Mouse (Mus musculus): ENCODE results near the gene Dtl.
A peak's percentile ranks its signal among the peaks of the same experiment; 100 is the strongest.

Dtl gene

GRCm38 (mm10) chr1:191574871-191575457, 380 bp downstream of the Dtl start:
- peak; percentile 56 for DNase-seq

GRCm38 (mm10) chr1:191573906-191574639, 1.3 kb downstream of the Dtl start:
- peak; percentile 17 for DNase-seq

GRCm38 (mm10) chr1:191570415-191570814, 4.9 kb downstream of the Dtl start:
- DNase-seq, result no peak

GRCm38 (mm10) chr1:191569625-191570024, 5.7 kb downstream of the Dtl start:
- DNase-seq, result no peak

GRCm38 (mm10) chr1:191567859-191568258, 7.5 kb downstream of the Dtl start:
- no peak for DNase-seq

- DNase-seq, result peak; percentile 76
Measured at GRCm38 (mm10) chr1:191562823-191563365, 12.4 kb downstream of the Dtl start.

GRCm38 (mm10) chr1:191559779-191560178, 15.6 kb downstream of the Dtl start:
- DNase-seq, result no peak

- no peak for DNase-seq
Measured at GRCm38 (mm10) chr1:191557109-191557508, 18.2 kb downstream of the Dtl start.

GRCm38 (mm10) chr1:191550786-191551185, 24.6 kb downstream of the Dtl start:
- no peak for DNase-seq

GRCm38 (mm10) chr1:191543747-191544146, 31.6 kb downstream of the Dtl start:
- DNase-seq, result no peak

GRCm38 (mm10) chr1:191541619-191542018, 33.7 kb downstream of the Dtl start:
- DNase-seq, result no peak

GRCm38 (mm10) chr1:191541014-191541413, 34.3 kb downstream of the Dtl start:
- DNase-seq, result no peak

GRCm38 (mm10) chr1:191540300-191540699, 35.0 kb downstream of the Dtl start:
- no peak for DNase-seq

GRCm38 (mm10) chr1:191534896-191535295, 40.4 kb downstream of the Dtl start:
- no peak for DNase-seq

GRCm38 (mm10) chr1:191531023-191531422, 44.3 kb downstream of the Dtl start:
- no peak for DNase-seq

- DNase-seq, result no peak
Measured at GRCm38 (mm10) chr1:191529406-191529805, 45.9 kb downstream of the Dtl start.

- peak; percentile 2 for DNase-seq
Measured at GRCm38 (mm10) chr1:191527921-191528612, 47.3 kb downstream of the Dtl start.

GRCm38 (mm10) chr1:191527089-191527488, 48.3 kb downstream of the Dtl start:
- no peak for DNase-seq

- DNase-seq, result no peak
Measured at GRCm38 (mm10) chr1:191521395-191521794, 53.9 kb downstream of the Dtl start.

- no peak for DNase-seq
Measured at GRCm38 (mm10) chr1:191520669-191521068, 54.7 kb downstream of the Dtl start.

- no peak for DNase-seq
Measured at GRCm38 (mm10) chr1:191520194-191520593, 55.1 kb downstream of the Dtl start.

- no peak for DNase-seq
Measured at GRCm38 (mm10) chr1:191519329-191520066, 55.8 kb downstream of the Dtl start.

- DNase-seq, result no peak
Measured at GRCm38 (mm10) chr1:191518911-191519310, 56.4 kb downstream of the Dtl start.

Data from cerebellum, adult 9-10 months (tissue).